Mouse (Mus musculus) small intestine, adult 2 months (tissue): Measurements from ENCODE around the gene Kat7. TPM values are rescaled to one million over a fixed set of nuclear protein-coding genes. Genes with fewer than 3 reads are reported as not detected.
A peak's percentile ranks its signal among the peaks of the same experiment; 100 is the strongest.

Source experiments
- H3K27ac ChIP-seq: fragments of 200-500 bp; 2 replicates; pipeline ENCODE4 v1.5.1; 2012; ENCODE audit warnings: low read depth, low read length, control low read depth, inconsistent platforms; ENCODE audit not compliant: insufficient read depth
- H3K27me3 ChIP-seq: fragments of 200-500 bp; 2 replicates; pipeline ENCODE4 v1.6.1; 2012; ENCODE audit warnings: mild to moderate bottlenecking, moderate library complexity, low read length, inconsistent platforms; ENCODE audit not compliant: control insufficient read depth, insufficient read depth
- H3K36me3 ChIP-seq: fragments of 200-500 bp; 2 replicates; pipeline ENCODE4 v1.6.1; 2012; ENCODE audit warnings: mild to moderate bottlenecking, low read length, control low read depth, inconsistent platforms; ENCODE audit not compliant: control insufficient read depth, insufficient read depth
- H3K4me1 ChIP-seq: fragments of 200-500 bp; 2 replicates; pipeline ENCODE4 v1.6.1; 2012; ENCODE audit warnings: low read length, inconsistent platforms, mixed read lengths; ENCODE audit not compliant: control insufficient read depth, insufficient read depth, insufficient read length
- H3K4me3 ChIP-seq: fragments of 200-500 bp; 2 replicates; pipeline ENCODE4 v1.5.1; 2012; ENCODE audit warnings: low read depth, mild to moderate bottlenecking, control low read depth, inconsistent platforms, low read length, moderate library complexity
- CTCF ChIP-seq: fragments of 200-500 bp; IDR thresholded peaks from 2 replicates; pipeline ENCODE4 v1.5.1; 2012; ENCODE audit warnings: low read depth, mild to moderate bottlenecking, control low read depth, inconsistent platforms, low read length, moderate library complexity, mixed read lengths; ENCODE audit not compliant: insufficient replicate concordance, insufficient read length; ENCODE audit errors: extremely low read depth
- POLR2A ChIP-seq: fragments of 200-500 bp; IDR thresholded peaks from 2 replicates; pipeline ENCODE4 v1.6.1; 2012; ENCODE audit warnings: low read depth, mild to moderate bottlenecking, control low read depth, inconsistent platforms, low read length, moderate library complexity
- WGBS: fragments of 180-500 bp; shearing (Covaris S2); methylation state at CpG from one replicate; pipeline ENCODE4 v1.1.7; 2018; 5-methylcytosine and 5-hydroxymethylcytosine counted together
- polyA plus RNA-seq: library from polyadenylated mRNA; depleted of rRNA; stranded (reverse); fragments of >200 nt; gene quantifications from 2 replicates; pipeline ENCODE4 v1.2.3, GENCODE M21; 2012

The Kat7 gene
- polyA plus RNA-seq, 1 experiment: 19.4 TPM

- 25% methylated on average over 8 of the region's 8 CpGs for WGBS
These were observed 2.5 kb downstream of the Kat7 start for GRCm38 (mm10) chr11:95307526-95307925.

GRCm38 (mm10) chr11:95305600-95305999, 4.4 kb downstream of the Kat7 start:
- Histone ChIP-seq H3K36me3 (peaks cover 29% of the 10 kb centered on the region), H3K4me1 (peaks cover 4% of the 10 kb centered on the region; the same call in 1 of the 2 replicates)
- WGBS: 68% methylated on average over 7 of the region's 7 CpGs

More at GRCm38 (mm10) chr11:95307526-95307925, 2.5 kb downstream of the Kat7 start:
- no peak overlapping the region for H3K4me3 ChIP-seq
- H3K4me1 ChIP-seq: peaks cover 5% of the 10 kb centered on the region; the same call in 1 of the 2 replicates
- H3K36me3 ChIP-seq: peaks cover 19% of the 10 kb centered on the region
- peak overlapping the region; percentile 74 for H3K27ac ChIP-seq
- H3K27me3 ChIP-seq: no peaks in the 10 kb centered on the region
- TF ChIP-seq POLR2A: no peak
- no peak for TF ChIP-seq CTCF

GRCm38 (mm10) chr11:95301772-95302171, 8.3 kb downstream of the Kat7 start:
- H3K27me3 ChIP-seq: no peaks in the 10 kb centered on the region
- peaks cover 54% of the 10 kb centered on the region for H3K36me3 ChIP-seq
- 43% methylated on average over 3 of the region's 3 CpGs for WGBS
- no peak overlapping the region for H3K4me3 ChIP-seq
- H3K4me1 ChIP-seq: peaks cover 2% of the 10 kb centered on the region; the same call in 1 of the 2 replicates
- TF ChIP-seq POLR2A: no peak
- no peak for TF ChIP-seq CTCF
- peak overlapping the region; percentile 70 for H3K27ac ChIP-seq

More at GRCm38 (mm10) chr11:95305600-95305999, 4.4 kb downstream of the Kat7 start:
- no peak overlapping the region for H3K27ac ChIP-seq
- no peak overlapping the region for H3K4me3 ChIP-seq
- H3K27me3 ChIP-seq: no peaks in the 10 kb centered on the region
- TF ChIP-seq POLR2A: no peak
- TF ChIP-seq CTCF: peak; percentile 51; the same call in 1 of the 2 replicates

- Histone ChIP-seq H3K36me3 (peaks cover 55% of the 10 kb centered on the region), H3K4me1 (peaks cover 2% of the 10 kb centered on the region; the same call in 1 of the 2 replicates), H3K4me3 (no peak overlapping the region), H3K27me3 (no peaks in the 10 kb centered on the region), H3K27ac (no peak overlapping the region)
- 86% methylated on average over 12 of the region's 12 CpGs for WGBS
- TF ChIP-seq CTCF (no peak), POLR2A (no peak)
These were observed 10.2 kb downstream of the Kat7 start for GRCm38 (mm10) chr11:95299886-95300285.

GRCm38 (mm10) chr11:95298146-95298545, 11.9 kb downstream of the Kat7 start:
- H3K27me3 ChIP-seq: no peaks in the 10 kb centered on the region
- peak; percentile 95; the same call in 1 of the 2 replicates for TF ChIP-seq CTCF
- TF ChIP-seq POLR2A: no peak
- H3K4me1 ChIP-seq: peaks cover 2% of the 10 kb centered on the region; the same call in 1 of the 2 replicates
- H3K27ac ChIP-seq: no peak overlapping the region
- H3K4me3 ChIP-seq: no peak overlapping the region
- peaks cover 55% of the 10 kb centered on the region for H3K36me3 ChIP-seq
- WGBS: 8% methylated on average over 2 of the region's 2 CpGs

GRCm38 (mm10) chr11:95295736-95296135, 14.3 kb downstream of the Kat7 start:
- WGBS: 88% methylated on average over 13 of the region's 13 CpGs
- TF ChIP-seq CTCF (no peak), POLR2A (no peak)
- Histone ChIP-seq H3K36me3 (peaks cover 55% of the 10 kb centered on the region), H3K4me3 (no peak overlapping the region), H3K27me3 (no peaks in the 10 kb centered on the region), H3K27ac (no peak overlapping the region), H3K4me1 (no peaks in the 10 kb centered on the region)

- TF ChIP-seq POLR2A (no peak), CTCF (no peak)
- 77% methylated on average over 8 of the region's 8 CpGs for WGBS
- Histone ChIP-seq H3K27ac (peak overlapping the region; percentile 53), H3K4me1 (no peaks in the 10 kb centered on the region), H3K36me3 (peaks cover 59% of the 10 kb centered on the region), H3K27me3 (no peaks in the 10 kb centered on the region), H3K4me3 (no peak overlapping the region)
These were observed 16.9 kb downstream of the Kat7 start for GRCm38 (mm10) chr11:95293017-95293624.
